Mouse (Mus musculus): ENCODE results near the gene Capn3.
A peak's percentile ranks its signal among the peaks of the same experiment; 100 is the strongest.

Capn3 gene

GRCm38 (mm10) chr2:120455719-120456118 is at the start of gene Capn3:
Gene Capn3, plus strand, starts transcription at chr2:120456019.
- DNase-seq (ENCODE audit: low spot score), result no peak

GRCm38 (mm10) chr2:120411096-120411628 is 44.7 kb upstream of the Capn3 start:
- DNase-seq (ENCODE audit: low spot score), result no peak

GRCm38 (mm10) chr2:120414113-120414512 is 41.7 kb upstream of the Capn3 start:
- no peak for DNase-seq (ENCODE audit: low spot score)

GRCm38 (mm10) chr2:120414738-120415414 is 40.9 kb upstream of the Capn3 start:
- DNase-seq (ENCODE audit: low spot score), result no peak

- DNase-seq (ENCODE audit: low spot score), result no peak
Measured at GRCm38 (mm10) chr2:120424386-120424785, 31.4 kb upstream of the Capn3 start.

GRCm38 (mm10) chr2:120444486-120444885 is 11.3 kb upstream of the Capn3 start:
- DNase-seq (ENCODE audit: low spot score), result no peak

GRCm38 (mm10) chr2:120446373-120446772 is 9.4 kb upstream of the Capn3 start:
- DNase-seq (ENCODE audit: low spot score), result no peak

GRCm38 (mm10) chr2:120447306-120447705 is 8.5 kb upstream of the Capn3 start:
- DNase-seq (ENCODE audit: low spot score), result no peak

- DNase-seq (ENCODE audit: low spot score), result no peak
Measured at GRCm38 (mm10) chr2:120450724-120451123, 5.1 kb upstream of the Capn3 start.

GRCm38 (mm10) chr2:120452600-120452999 is 3.2 kb upstream of the Capn3 start:
- DNase-seq (ENCODE audit: low spot score), result no peak

GRCm38 (mm10) chr2:120454987-120455386 is 832 bp upstream of the Capn3 start:
- no peak for DNase-seq (ENCODE audit: low spot score)

GRCm38 (mm10) chr2:120460216-120460615 is 4.4 kb downstream of the Capn3 start:
- no peak for DNase-seq (ENCODE audit: low spot score)

GRCm38 (mm10) chr2:120463328-120463727 is 7.5 kb downstream of the Capn3 start:
- DNase-seq (ENCODE audit: low spot score), result no peak

- DNase-seq (ENCODE audit: low spot score), result no peak
Measured at GRCm38 (mm10) chr2:120464091-120464490, 8.3 kb downstream of the Capn3 start.

- DNase-seq (ENCODE audit: low spot score), result no peak
Measured at GRCm38 (mm10) chr2:120464732-120465396, 9.0 kb downstream of the Capn3 start.

GRCm38 (mm10) chr2:120465397-120465785 is 9.6 kb downstream of the Capn3 start:
- DNase-seq (ENCODE audit: low spot score), result no peak

- DNase-seq (ENCODE audit: low spot score), result no peak
Measured at GRCm38 (mm10) chr2:120468011-120468410, 12.2 kb downstream of the Capn3 start.

- DNase-seq (ENCODE audit: low spot score), result no peak
Measured at GRCm38 (mm10) chr2:120469220-120469619, 13.4 kb downstream of the Capn3 start.

- DNase-seq (ENCODE audit: low spot score), result no peak
Measured at GRCm38 (mm10) chr2:120469715-120470114, 13.9 kb downstream of the Capn3 start.

- no peak for DNase-seq (ENCODE audit: low spot score)
Measured at GRCm38 (mm10) chr2:120470856-120471255, 15.0 kb downstream of the Capn3 start.

GRCm38 (mm10) chr2:120476277-120477087 is 20.7 kb downstream of the Capn3 start:
- no peak for DNase-seq (ENCODE audit: low spot score)

GRCm38 (mm10) chr2:120478600-120478999 is 22.8 kb downstream of the Capn3 start:
- peak; percentile 64 for DNase-seq (ENCODE audit: low spot score)

- DNase-seq (ENCODE audit: low spot score), result no peak
Measured at GRCm38 (mm10) chr2:120481921-120482320, 26.1 kb downstream of the Capn3 start.
